Mouse (Mus musculus) intestine, embryonic 14.5 days (tissue): ENCODE data around the gene Aoah. TPM values are rescaled to one million over a fixed set of nuclear protein-coding genes. Genes with fewer than 3 reads are reported as not detected.

Experiments
- ATAC-seq: fragments of 200-750 bp; cut with Nextera tagmentation; replicated peaks from 2 replicates; pipeline ENCODE4 v1.8.0; 2017; ENCODE audit warnings: low read depth, moderate number of reproducible peaks, moderate TSS enrichment, moderate library complexity; ENCODE audit not compliant: low FRiP score, low TSS enrichment
- DNase-seq: peaks from one replicate; pipeline ENCODE4 v3.0.0-alpha.2; 2018; ENCODE audit warnings: low spot score
- H3K27ac ChIP-seq: fragments of 300-500 bp; sonication (generic); 2 replicates; pipeline ENCODE4 v1.5.1; 2014; ENCODE audit warnings: low read depth, mild to moderate bottlenecking, control low read depth
- H3K27me3 ChIP-seq: fragments of 300-500 bp; sonication (generic); replicated peaks from 2 replicates; pipeline ENCODE4 v1.6.1; 2014; ENCODE audit warnings: low read length, control low read depth; ENCODE audit not compliant: control insufficient read depth, insufficient read depth
- H3K36me3 ChIP-seq: fragments of 300-500 bp; sonication (generic); 2 replicates; pipeline ENCODE4 v1.6.1; 2014; ENCODE audit warnings: low read length, control low read depth; ENCODE audit not compliant: control insufficient read depth, insufficient read depth
- H3K4me1 ChIP-seq: fragments of 300-500 bp; sonication (generic); replicated peaks from 2 replicates; pipeline ENCODE4 v1.6.1; 2014; ENCODE audit warnings: low read length, control low read depth, mixed read lengths; ENCODE audit not compliant: control insufficient read depth, insufficient read depth
- H3K4me2 ChIP-seq: fragments of 300-500 bp; sonication (generic); 2 replicates; pipeline ENCODE4 v1.6.1; 2014; ENCODE audit warnings: low read length
- H3K4me3 ChIP-seq: fragments of 300-500 bp; sonication (generic); 2 replicates; pipeline ENCODE4 v1.5.1; 2014; ENCODE audit warnings: low read depth, low read length, control low read depth, mixed read lengths
- H3K9ac ChIP-seq: fragments of 300-500 bp; sonication (generic); 2 replicates; pipeline ENCODE4 v1.6.1; 2014; ENCODE audit warnings: mild to moderate bottlenecking, low read length
- H3K9me3 ChIP-seq: fragments of 300-500 bp; sonication (generic); 2 replicates; pipeline ENCODE4 v1.6.1; 2016; ENCODE audit warnings: low read length, control low read depth; ENCODE audit not compliant: control insufficient read depth
- WGBS: fragments of 180-500 bp; shearing (Covaris S2); extraction: QIAGEN DNeasy Blood & Tissue Kit; methylation state at CpG from one replicate; pipeline ENCODE4 v1.1.7; 2014; 5-methylcytosine and 5-hydroxymethylcytosine counted together
- polyA plus RNA-seq: library from polyadenylated mRNA; unstranded; fragments of >200 nt; fragmentation: Nextera tagmentation; extraction: Ambion mirVana; gene quantifications from 2 replicates; pipeline ENCODE4 v1.2.1, GENCODE M21; 2014

The Aoah gene
- polyA plus RNA-seq, 1 experiment from 2014 or later, result 1.1 TPM

GRCm38 (mm10) chr13:21050118-21050517 lies 256.2 kb downstream of the Aoah start:
- 61% methylated on average over 1 of the region's 1 CpGs for WGBS

GRCm38 (mm10) chr13:21066021-21066420 lies 272.1 kb downstream of the Aoah start:
- no peaks in the 10 kb centered on the region for H3K36me3 ChIP-seq
- 82% methylated on average over 2 of the region's 2 CpGs for WGBS
- no peak for ATAC-seq

More at GRCm38 (mm10) chr13:21050118-21050517, 256.2 kb downstream of the Aoah start:
- Histone ChIP-seq H3K36me3 (no peaks in the 10 kb centered on the region), H3K4me3 (no peak overlapping the region), H3K4me2 (no peak overlapping the region), H3K27me3 (no peaks in the 10 kb centered on the region), H3K27ac (no peak overlapping the region), H3K9me3 (no peaks in the 10 kb centered on the region), H3K4me1 (no peaks in the 10 kb centered on the region), H3K9ac (no peak overlapping the region)
- no peak for ATAC-seq
- no peak for DNase-seq

GRCm38 (mm10) chr13:21074847-21075246 lies 280.9 kb downstream of the Aoah start, which contains the start of gene Olfr1370:
Gene Olfr1370, minus strand, starts transcription at chr13:21074947.
- Histone ChIP-seq H3K4me1 (no peaks in the 10 kb centered on the region), H3K4me3 (no peak within 1 kb of the TSS), H3K36me3 (no peaks in the 10 kb centered on the region), H3K9me3 (no peaks in the 10 kb centered on the region), H3K4me2 (no peak within 1 kb of the TSS), H3K27ac (no peak within 1 kb of the TSS), H3K27me3 (no peaks in the 10 kb centered on the region), H3K9ac (no peak within 1 kb of the TSS)
- 78% methylated on average over 3 of the region's 3 CpGs for WGBS
- ATAC-seq (no peak), DNase-seq (no peak)

More at GRCm38 (mm10) chr13:21066021-21066420, 272.1 kb downstream of the Aoah start:
- H3K9me3 ChIP-seq, result no peaks in the 10 kb centered on the region
- no peak overlapping the region for H3K4me3 ChIP-seq
- H3K4me1 ChIP-seq, result no peaks in the 10 kb centered on the region
- no peaks in the 10 kb centered on the region for H3K27me3 ChIP-seq
- DNase-seq, result no peak
- no peak overlapping the region for H3K27ac ChIP-seq
- no peak overlapping the region for H3K4me2 ChIP-seq
- H3K9ac ChIP-seq, result no peak overlapping the region

- 68% methylated on average over 2 of the region's 2 CpGs for WGBS
- H3K36me3 ChIP-seq, result no peaks in the 10 kb centered on the region
- no peaks in the 10 kb centered on the region for H3K27me3 ChIP-seq
- DNase-seq (no peak), ATAC-seq (no peak)
- H3K4me1 ChIP-seq, result no peaks in the 10 kb centered on the region
- no peak overlapping the region for H3K27ac ChIP-seq
- no peak overlapping the region for H3K4me3 ChIP-seq
- no peaks in the 10 kb centered on the region for H3K9me3 ChIP-seq
- H3K9ac ChIP-seq, result no peak overlapping the region
- no peak overlapping the region for H3K4me2 ChIP-seq
Measured at GRCm38 (mm10) chr13:21082686-21083085, 288.8 kb downstream of the Aoah start.
